Mouse (Mus musculus): ENCODE measurements around the gene Hacd1.

DNA sequence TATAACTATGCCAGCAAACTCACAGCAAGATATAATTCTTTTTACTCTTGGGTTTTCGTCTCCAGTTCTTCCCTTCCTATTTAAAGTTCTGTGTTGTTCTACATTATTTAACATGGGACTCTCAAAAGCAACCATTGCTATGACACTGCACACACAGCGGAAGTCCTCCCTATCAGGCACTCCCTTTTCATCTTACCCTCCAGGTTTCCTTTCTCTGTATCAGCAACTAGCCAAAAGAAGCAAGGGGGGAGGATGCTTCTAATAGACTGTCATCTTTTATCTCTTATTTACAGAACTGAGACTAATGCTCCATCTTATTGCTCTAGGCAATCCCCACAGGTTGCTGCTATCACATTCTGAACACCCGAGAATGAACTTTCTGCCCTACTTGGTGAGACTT lies 120.6 kb downstream of the Hacd1 start:
- TF ChIP-seq GABPA (IDR thresholded peaks at IDR 0.05; ENCODE audit: low read depth, low read length) (no peak), POLR2A (IDR thresholded peaks at IDR 0.05; ENCODE audit: control insufficient read depth in 1 of 2, insufficient read depth in 1 of 2, low read depth in 1 of 2, low read length in 2 of 2, poor library complexity in 1 of 2) (no peak), ELF1 (IDR thresholded peaks at IDR 0.05; ENCODE audit: low read depth, low read length) (no peak), KAT2A (conservative IDR thresholded peaks at IDR 0.05; ENCODE audit: low read depth, low read length) (no peak), ZC3H11A (IDR thresholded peaks at IDR 0.05; ENCODE audit: low read depth, low read length) (no peak), TBP (IDR thresholded peaks at IDR 0.05; ENCODE audit: low read depth, low read length) (no peak), CTCF (IDR thresholded peaks at IDR 0.05 in 2 of 3, conservative IDR thresholded peaks at IDR 0.05 in 1 of 3; ENCODE audit: control insufficient read depth in 1 of 3, insufficient read depth in 1 of 3, low read depth in 2 of 3, low read length in 3 of 3, poor library complexity in 1 of 3, severe bottlenecking in 1 of 3) (no peak), NELFE (IDR thresholded peaks at IDR 0.05; ENCODE audit: low read depth, low read length) (no peak), CHD1 (IDR thresholded peaks at IDR 0.05; ENCODE audit: low read depth, low read length) (no peak), TCF12 (IDR thresholded peaks at IDR 0.05; ENCODE audit: low read depth, low read length) (no peak), USF1 (IDR thresholded peaks at IDR 0.05; ENCODE audit: low read depth, low read length) (no peak), JUND (IDR thresholded peaks at IDR 0.05; ENCODE audit: low read depth, low read length) (no peak), GATA1 (IDR thresholded peaks at IDR 0.05; ENCODE audit: low read depth, low read length) (no peak), MAX (IDR thresholded peaks at IDR 0.05; ENCODE audit: low read length) (no peak)

Data from MEL (cell line).